Mouse (Mus musculus) neural tube, embryonic 14.5 days (tissue): ENCODE data around the gene Il1rapl1. TPM values are rescaled to one million over a fixed set of nuclear protein-coding genes. Genes with fewer than 3 reads are reported as not detected.

Experiments
- ATAC-seq: fragments of 200-750 bp; cut with Nextera tagmentation; 2 replicates; pipeline ENCODE4 v1.8.0; 2017; ENCODE audit warnings: low read depth, mild to moderate bottlenecking, moderate TSS enrichment, moderate library complexity
- H3K27ac ChIP-seq: fragments of 300-500 bp; sonication (generic); 2 replicates; pipeline ENCODE4 v1.5.1; 2014; ENCODE audit warnings: low read depth, mild to moderate bottlenecking, control low read depth, low read length, moderate library complexity, mixed read lengths
- H3K27me3 ChIP-seq: fragments of 300-500 bp; sonication (generic); 2 replicates; pipeline ENCODE4 v1.6.1; 2014; ENCODE audit warnings: low read length; ENCODE audit not compliant: control insufficient read depth, insufficient read depth
- H3K36me3 ChIP-seq: fragments of 300-500 bp; sonication (generic); 2 replicates; pipeline ENCODE4 v1.6.1; 2014; ENCODE audit warnings: low read length, mixed read lengths; ENCODE audit not compliant: control insufficient read depth, insufficient read depth
- H3K4me1 ChIP-seq: fragments of 300-500 bp; sonication (generic); 2 replicates; pipeline ENCODE4 v1.6.1; 2014; ENCODE audit warnings: low read length; ENCODE audit not compliant: control insufficient read depth, insufficient read depth
- H3K4me2 ChIP-seq: fragments of 300-500 bp; sonication (generic); 2 replicates; pipeline ENCODE4 v1.6.1; 2014; ENCODE audit warnings: mild to moderate bottlenecking, low read depth, low read length, control low read depth
- H3K4me3 ChIP-seq: fragments of 300-500 bp; sonication (generic); 2 replicates; pipeline ENCODE4 v1.5.1; 2014; ENCODE audit warnings: low read depth, low read length, control low read depth, mixed read lengths
- H3K9ac ChIP-seq: fragments of 300-500 bp; sonication (generic); replicated peaks from 2 replicates; pipeline ENCODE4 v1.6.1; 2014; ENCODE audit warnings: low read depth, mild to moderate bottlenecking, control low read depth, low read length, mixed read lengths
- H3K9me3 ChIP-seq: fragments of 300-500 bp; sonication (generic); 2 replicates; pipeline ENCODE4 v1.6.1; 2016; ENCODE audit warnings: low read length; ENCODE audit not compliant: control insufficient read depth
- WGBS: fragments of 180-500 bp; shearing (Covaris S2); extraction: QIAGEN DNeasy Blood & Tissue Kit; methylation state at CpG from one replicate; pipeline ENCODE4 v1.1.7; 2014; 5-methylcytosine and 5-hydroxymethylcytosine counted together
- polyA plus RNA-seq: library from polyadenylated mRNA; unstranded; fragments of >200 nt; fragmentation: Nextera tagmentation; extraction: Ambion mirVana; gene quantifications from 2 replicates; pipeline ENCODE4 v1.2.1, GENCODE M21; 2014

Il1rapl1 gene
- polyA plus RNA-seq, 1 experiment from 2014 or later = 10.3 TPM

GRCm38 (mm10) chrX:86728803-86729202 lies 1386.6 kb downstream of the Il1rapl1 start:
- Histone ChIP-seq H3K4me1 (no peaks in the 10 kb centered on the region), H3K4me3 (no peak overlapping the region), H3K36me3 (no peaks in the 10 kb centered on the region), H3K9me3 (no peaks in the 10 kb centered on the region), H3K27ac (no peak overlapping the region), H3K27me3 (no peaks in the 10 kb centered on the region), H3K9ac (no peak overlapping the region), H3K4me2 (no peak overlapping the region)
- no peak for ATAC-seq
- 31% methylated on average over 3 of the region's 3 CpGs for WGBS
